Mouse (Mus musculus): ENCODE data around the gene Gm20721.

DNA sequence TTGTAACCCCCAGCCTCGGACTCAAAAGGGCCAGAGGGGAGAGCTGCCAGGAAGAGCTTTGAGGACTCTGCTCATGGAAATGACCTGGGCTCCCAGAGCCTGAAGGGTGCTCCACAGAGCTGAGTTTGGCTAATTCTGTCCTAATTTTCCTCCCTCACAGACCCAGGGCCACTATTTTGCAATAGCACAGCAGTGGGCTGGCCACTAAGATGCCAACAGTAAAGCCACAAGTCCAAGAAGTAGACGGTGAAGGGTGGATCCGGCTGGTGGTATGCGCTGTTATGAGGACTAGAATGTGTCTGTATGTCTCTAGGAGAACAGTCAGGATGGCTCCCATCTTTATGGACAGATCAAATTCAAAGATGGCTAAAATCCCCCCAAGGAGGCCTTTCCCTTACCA is 12.0 kb upstream of the Gm20721 start:
- TF ChIP-seq CHD2 (IDR thresholded peaks at IDR 0.05; ENCODE audit: low read depth, low read length) (no peak), ZNF384 (IDR thresholded peaks at IDR 0.05; ENCODE audit: low read depth, low read length) (no peak), MAFK (IDR thresholded peaks at IDR 0.05; ENCODE audit: insufficient read depth, low read depth, low read length) (no peak)

All from ES-E14 (cell line).